Comparison of ENCODE assay signal across 8 mouse cellular contexts in genomic region chr1:170136351-170137009, GRCm38 (mm10). TPM values are rescaled to one million over a fixed set of nuclear protein-coding genes. Genes with fewer than 3 reads are reported as not detected.
DNase-seq lines count a peak whose midpoint lies in the region; ATAC-seq lines count a peak whose summit lies in the region.

No protein-coding gene starts in this region.

- peak; percentile 94 for DNase-seq in adipocyte (ENCODE audit: low spot score)
- DNase-seq in embryo, embryonic 9.5 days (ENCODE audit: extremely low spot score): peak; percentile 56
- peak; percentile 54 to 77 for DNase-seq in gastrocnemius, postnatal 4 days (ENCODE audit: low spot score in 2 of 2)
- peak; percentile 71 to 73 for DNase-seq in left cerebral cortex, postnatal 14 days (ENCODE audit: low spot score in 2 of 2)
- peak; percentile 77 for DNase-seq in mesoderm, embryonic 11.5 days (ENCODE audit: low read depth, low spot score)
- DNase-seq in right cerebral cortex, postnatal 25 days: peak; percentile 59
- DNase-seq in urinary bladder, postnatal 4 days (ENCODE audit: low spot score in 2 of 2): peak; percentile 63 to 77

- H3K4me3 ChIP-seq in intestine, embryonic 15.5 days (replicated peaks): no peak overlapping the region

- H3K9ac ChIP-seq in intestine, embryonic 15.5 days: no peak overlapping the region

- no peaks in the 10 kb centered on the region for H3K4me1 ChIP-seq in intestine, embryonic 15.5 days (replicated peaks)

- ATAC-seq in intestine, embryonic 15.5 days: peak; percentile 86

- 12% methylated on average over 7 of the region's 7 CpGs for WGBS in intestine, embryonic 15.5 days

- no peaks in the 10 kb centered on the region for H3K9me3 ChIP-seq in intestine, embryonic 15.5 days

- no peak overlapping the region for H3K4me2 ChIP-seq in intestine, embryonic 15.5 days (replicated peaks)

- H3K36me3 ChIP-seq in intestine, embryonic 15.5 days: no peaks in the 10 kb centered on the region

- H3K27ac ChIP-seq in intestine, embryonic 15.5 days: no peak overlapping the region

- intact Hi-C loops in left cerebral cortex, postnatal 14 days (cut with DNase I): loop anchor here (5.0 to 10.0 kb wide), 2 partner anchors 169 to 212 kb away; partner anchors contain the start of genes Ccdc190 and Hsd17b7

- H3K27me3 ChIP-seq in intestine, embryonic 15.5 days (replicated peaks): no peaks in the 10 kb centered on the region

RNA-seq across cellular contexts. Expression of gene Ddr2, which starts 25.9 kb away (rescaled TPM):
- total RNA-seq in gastrocnemius, postnatal 4 days (2021): 10 to 100 TPM; 60.9 to 61.2 TPM
- polyA plus RNA-seq in intestine, embryonic 15.5 days (2015; fragmentation: Nextera tagmentation; extraction: Ambion mirVana): 36.2 and 38.6 TPM in 2 replicates
- 1 to 10 TPM; 7.6 to 9.9 TPM for total RNA-seq in left cerebral cortex, postnatal 14 days (2021)

RNA-seq across cellular contexts. Expression of gene Uap1, which starts 38.3 kb away (rescaled TPM):
- total RNA-seq in gastrocnemius, postnatal 4 days (2021): 10 to 100 TPM; 33.1 to 43.0 TPM
- 52.4 and 54.5 TPM in 2 replicates for polyA plus RNA-seq in intestine, embryonic 15.5 days (2015; fragmentation: Nextera tagmentation; extraction: Ambion mirVana)
- 10 to 100 TPM; 64.4 to 68.2 TPM for total RNA-seq in left cerebral cortex, postnatal 14 days (2021)

Comparison
In these comparisons a context has a peak if more than half of its experiments do, and no peak if none do; other contexts are left out.
1. RNA of gene Ddr2, which starts 25.9 kb away (total RNA-seq): 60.9 to 61.2 TPM in gastrocnemius, postnatal 4 days; 7.6 to 9.9 TPM in left cerebral cortex, postnatal 14 days; every median in the first group is over 4 times any median in the second.
2. Peak in every context shown above with its lines, with median percentiles within 50 percentile points of each other: DNase-seq.